Mouse (Mus musculus) midbrain, embryonic 15.5 days (tissue): ENCODE measurements around the gene Usp31. TPM values are rescaled to one million over a fixed set of nuclear protein-coding genes. Genes with fewer than 3 reads are reported as not detected.

ENCODE experiments used
- polyA plus RNA-seq: library from polyadenylated mRNA; unstranded; fragments of >200 nt; fragmentation: Nextera tagmentation; extraction: Ambion mirVana; gene quantifications from 2 replicates; pipeline ENCODE4 v1.2.1, GENCODE M21; 2015

Usp31 gene
- polyA plus RNA-seq, 1 experiment from 2014 or later, result 3.1 TPM

Other genes starting within 250 kb of the Usp31 start
- gene Scnn1g, start 27.2 kb upstream of the Usp31 start, polyA plus RNA-seq, result not detected in 2 replicates
- 0.13 and 0.15 TPM in 2 replicates for gene Scnn1b, start 157.8 kb upstream of the Usp31 start, polyA plus RNA-seq